Mouse (Mus musculus) thymus, postnatal 4 days (tissue): Measurements from ENCODE around the gene Gm42906.

ENCODE experiments used
- DNase-seq: peaks from one replicate; pipeline ENCODE4 v3.0.0; 2021

Gm42906 gene

GRCm38 (mm10) chr5:151018959-151019358 lies 409.0 kb downstream of the Gm42906 start:
- no peak for DNase-seq

GRCm38 (mm10) chr5:151018450-151018849 lies 409.5 kb downstream of the Gm42906 start:
- no peak for DNase-seq
